Mouse (Mus musculus) midbrain, embryonic 10.5 days (tissue): ENCODE data around the gene Sergef. TPM values are rescaled to one million over a fixed set of nuclear protein-coding genes. Genes with fewer than 3 reads are reported as not detected.

ENCODE experiments used
- DNase-seq: peaks from one replicate; pipeline ENCODE4 v3.0.0-alpha.2; 2017; ENCODE audit warnings: low spot score
- H3K27ac ChIP-seq: fragments of 300-500 bp; sonication (generic); replicated peaks from 2 replicates; pipeline ENCODE4 v1.5.1; 2016; ENCODE audit warnings: mild to moderate bottlenecking
- H3K27me3 ChIP-seq: fragments of 300-500 bp; sonication (generic); 2 replicates; pipeline ENCODE4 v1.6.1; 2016; ENCODE audit warnings: low read depth, mild to moderate bottlenecking; ENCODE audit not compliant: poor library complexity, severe bottlenecking
- H3K36me3 ChIP-seq: fragments of 300-500 bp; sonication (generic); 2 replicates; pipeline ENCODE4 v1.6.1; 2016; ENCODE audit warnings: mild to moderate bottlenecking, moderate library complexity
- H3K4me1 ChIP-seq: fragments of 300-500 bp; sonication (generic); 2 replicates; pipeline ENCODE4 v1.6.1; 2016
- H3K4me3 ChIP-seq: fragments of 300-500 bp; sonication (generic); 2 replicates; pipeline ENCODE4 v1.5.1; 2016; ENCODE audit warnings: mild to moderate bottlenecking, moderate library complexity
- H3K9me3 ChIP-seq: fragments of 300-500 bp; sonication (generic); replicated peaks from 2 replicates; pipeline ENCODE4 v1.6.1; 2016; ENCODE audit warnings: mild to moderate bottlenecking
- WGBS: fragments of 180-500 bp; shearing (Covaris S2); methylation state at CpG from one replicate; pipeline ENCODE4 v1.1.7; 2016; 5-methylcytosine and 5-hydroxymethylcytosine counted together
- polyA plus RNA-seq: library from polyadenylated mRNA; unstranded; fragments of >200 nt; fragmentation: Nextera tagmentation; extraction: Ambion mirVana; gene quantifications from 2 replicates; pipeline ENCODE4 v1.2.1, GENCODE M21; 2016

Gene Sergef
- polyA plus RNA-seq, 1 experiment from 2014 or later: 17.6 TPM

DNA sequence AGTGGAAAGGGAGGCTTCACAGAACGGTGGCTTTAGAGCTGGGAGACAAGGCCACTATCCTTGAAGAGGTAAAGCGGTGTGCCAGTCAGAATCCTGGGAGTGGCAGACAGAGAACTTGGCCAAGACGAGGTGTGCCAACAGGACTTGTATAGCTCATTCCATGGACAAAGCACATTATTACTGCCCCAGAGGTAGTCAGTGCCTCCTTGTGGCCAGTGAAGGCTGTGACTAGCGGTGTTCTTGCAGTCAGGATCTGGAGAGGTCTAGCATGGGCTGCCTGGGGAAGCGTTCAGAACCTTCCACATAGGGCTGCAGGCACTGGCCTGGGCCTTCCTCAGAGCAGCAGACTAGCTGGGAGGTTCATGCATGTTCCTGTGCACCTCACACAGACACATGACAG lies 203.8 kb downstream of the Sergef start:
- DNase-seq: no peak
- 0 out of 2 replicates have a peak, but pooled peaks cover 5% of the 10 kb centered on the region for H3K27me3 ChIP-seq
- peaks cover 9% of the 10 kb centered on the region for H3K4me1 ChIP-seq
- no peaks in the 10 kb centered on the region for H3K9me3 ChIP-seq
- no peaks in the 10 kb centered on the region for H3K36me3 ChIP-seq
- no peak overlapping the region for H3K4me3 ChIP-seq
- H3K27ac ChIP-seq: no peak overlapping the region
- WGBS: 92% methylated on average over 5 of the region's 5 CpGs

DNA sequence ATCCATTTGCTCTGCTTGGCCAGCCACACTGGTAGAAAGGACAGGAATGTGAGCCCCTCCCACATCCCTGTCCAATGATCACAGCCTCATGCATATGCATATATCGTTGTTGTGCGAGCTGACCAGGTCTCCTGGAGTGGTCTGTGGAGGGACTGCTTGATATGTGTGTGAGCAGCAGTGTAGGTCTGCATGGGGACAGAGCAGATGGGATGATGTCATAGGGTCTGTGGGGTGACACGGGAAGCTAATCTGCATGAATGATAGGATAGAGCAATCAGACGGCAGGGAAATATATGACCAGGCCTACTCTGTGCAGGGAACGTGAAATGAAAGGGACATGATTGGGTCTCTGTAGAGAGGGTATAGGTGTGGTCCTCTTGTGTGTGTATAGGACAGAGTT lies 205.7 kb downstream of the Sergef start:
- Histone ChIP-seq H3K4me3 (no peak overlapping the region), H3K27me3 (0 out of 2 replicates have a peak, but pooled peaks cover 5% of the 10 kb centered on the region), H3K4me1 (peaks cover 9% of the 10 kb centered on the region), H3K36me3 (no peaks in the 10 kb centered on the region), H3K27ac (peak overlapping the region; percentile 70), H3K9me3 (no peaks in the 10 kb centered on the region)
- peak; percentile 16 for DNase-seq
- 77% methylated on average over 5 of the region's 5 CpGs for WGBS

DNA sequence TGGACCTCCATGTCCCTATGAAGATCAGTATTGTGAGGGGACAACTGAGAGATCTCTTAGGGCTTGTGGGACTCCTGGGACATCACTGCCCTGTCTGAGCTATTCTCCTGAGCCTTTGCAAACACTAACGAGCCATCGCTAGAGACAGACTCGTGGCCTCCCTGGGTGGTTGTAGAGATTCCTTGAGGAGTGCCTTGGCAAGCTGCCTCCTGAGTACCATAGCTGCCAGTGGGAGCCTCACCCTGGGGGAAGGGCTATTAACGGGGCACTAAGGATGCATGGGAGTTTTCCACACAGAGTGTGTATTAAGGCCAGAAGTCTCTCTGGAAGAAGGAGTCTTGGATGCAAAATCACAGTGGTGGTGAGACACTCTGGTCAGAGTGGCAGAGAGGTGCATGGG lies 214.6 kb downstream of the Sergef start:
- Histone ChIP-seq H3K27me3 (0 out of 2 replicates have a peak, but pooled peaks cover 6% of the 10 kb centered on the region), H3K36me3 (no peaks in the 10 kb centered on the region), H3K9me3 (no peaks in the 10 kb centered on the region), H3K4me1 (peaks cover 36% of the 10 kb centered on the region), H3K27ac (no peak overlapping the region), H3K4me3 (no peak overlapping the region)
- WGBS: 81% methylated on average over 4 of the region's 4 CpGs
- no peak for DNase-seq

DNA sequence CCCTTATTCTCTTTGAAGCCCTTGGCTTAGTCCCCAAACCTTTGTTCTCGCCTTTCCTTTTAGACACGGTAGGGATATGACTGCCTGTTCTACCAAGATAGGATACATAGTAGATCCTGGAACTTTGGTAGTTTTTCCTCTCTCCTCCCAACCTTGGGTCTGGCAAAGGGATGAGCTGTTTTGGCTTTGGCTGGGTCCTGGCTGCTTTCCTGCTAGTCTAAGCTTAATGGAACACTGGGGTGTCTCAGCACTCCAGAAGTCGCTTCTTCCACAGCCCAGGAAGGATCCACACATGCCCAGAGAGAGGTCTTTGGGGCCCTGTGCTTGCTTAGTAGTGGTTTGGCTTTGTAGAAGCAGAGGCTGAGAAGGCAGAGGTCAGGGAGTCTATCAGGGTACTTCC lies 215.7 kb downstream of the Sergef start:
- no peak for DNase-seq
- H3K4me1 ChIP-seq: peaks cover 36% of the 10 kb centered on the region
- H3K36me3 ChIP-seq: no peaks in the 10 kb centered on the region
- H3K9me3 ChIP-seq: no peaks in the 10 kb centered on the region
- 74% methylated on average over 3 of the region's 3 CpGs for WGBS
- H3K27me3 ChIP-seq: 0 out of 2 replicates have a peak, but pooled peaks cover 6% of the 10 kb centered on the region
- H3K27ac ChIP-seq: peak overlapping the region; percentile 30; the same call in 1 of the 2 replicates
- H3K4me3 ChIP-seq: no peak overlapping the region

DNA sequence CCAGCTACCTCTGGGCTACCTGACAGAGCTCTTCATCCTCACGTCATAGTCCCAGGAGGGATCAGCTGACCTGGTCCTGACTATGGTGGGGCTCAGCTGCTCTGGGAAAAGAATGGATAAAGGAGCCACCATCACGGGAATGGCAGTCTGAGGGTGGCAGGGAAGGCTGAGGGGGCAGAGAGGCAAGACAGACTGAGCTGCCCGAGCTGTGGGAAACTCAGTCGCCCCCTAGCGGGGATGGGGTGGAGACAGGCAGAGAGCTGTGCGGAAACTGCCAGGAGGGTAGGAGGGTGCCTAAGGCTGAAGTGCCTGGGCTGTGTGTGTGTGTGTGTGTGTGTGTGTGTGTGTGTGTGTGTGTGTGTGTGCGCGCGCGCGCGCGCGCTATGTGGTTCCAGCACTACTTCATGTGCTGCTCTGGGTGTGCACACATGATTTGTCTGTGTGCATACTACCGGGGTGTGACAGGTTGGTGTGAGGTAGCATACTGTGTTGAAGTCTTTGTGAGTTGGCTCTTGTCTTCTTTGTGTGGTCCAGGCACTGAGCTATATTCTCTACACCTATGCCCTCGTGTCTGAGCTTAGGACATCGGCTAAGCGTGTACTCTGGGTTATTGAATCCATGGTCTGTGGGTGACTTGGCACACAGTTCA lies 216.7 kb downstream of the Sergef start:
- no peaks in the 10 kb centered on the region for H3K9me3 ChIP-seq
- peak overlapping the region; percentile 65 for H3K27ac ChIP-seq
- no peak overlapping the region for H3K4me3 ChIP-seq
- H3K4me1 ChIP-seq: peaks cover 41% of the 10 kb centered on the region
- H3K27me3 ChIP-seq: 0 out of 2 replicates have a peak, but pooled peaks cover 6% of the 10 kb centered on the region
- 53% methylated on average over 18 of the region's 18 CpGs for WGBS
- H3K36me3 ChIP-seq: no peaks in the 10 kb centered on the region
- peak; percentile 79 for DNase-seq

DNA sequence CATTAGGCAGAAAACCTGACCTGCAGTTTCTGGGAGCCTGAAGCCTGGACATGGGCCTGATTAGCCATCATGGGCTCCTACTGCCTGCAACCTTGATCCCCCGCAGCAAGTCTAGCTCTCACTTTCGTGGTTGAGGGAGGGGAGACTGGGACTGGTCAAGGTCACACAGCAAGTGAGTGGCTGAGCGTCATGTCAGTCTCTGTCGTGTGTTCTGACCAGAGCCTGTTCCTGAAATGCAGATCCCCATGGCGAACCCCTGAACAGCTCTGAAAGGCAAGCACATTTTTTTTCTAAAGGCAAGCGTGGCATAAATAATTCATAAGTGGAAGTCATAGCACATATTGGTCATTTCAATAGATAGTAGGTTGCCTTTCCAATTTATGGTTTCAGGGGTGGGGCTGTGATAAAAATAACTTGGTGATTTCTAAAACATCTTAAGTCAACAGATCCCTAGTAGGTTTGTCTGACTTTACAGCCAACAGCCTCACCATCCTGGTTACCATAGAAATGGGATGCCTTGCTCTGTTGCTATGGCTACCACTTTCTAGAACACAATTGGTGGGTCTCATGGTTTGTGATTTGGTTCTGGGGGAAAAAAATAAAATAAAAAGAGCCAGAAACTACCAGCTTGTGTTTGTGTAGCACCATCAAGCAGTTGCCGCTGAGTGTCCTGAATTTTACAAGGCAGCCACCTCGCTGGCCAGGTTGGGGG lies 217.4 kb downstream of the Sergef start:
- H3K4me1 ChIP-seq: peaks cover 37% of the 10 kb centered on the region
- DNase-seq: peak; percentile 21
- no peaks in the 10 kb centered on the region for H3K36me3 ChIP-seq
- peak overlapping the region; percentile 67 for H3K27ac ChIP-seq
- 61% methylated on average over 8 of the region's 8 CpGs for WGBS
- no peaks in the 10 kb centered on the region for H3K9me3 ChIP-seq
- H3K4me3 ChIP-seq: no peak overlapping the region
- 0 out of 2 replicates have a peak, but pooled peaks cover 6% of the 10 kb centered on the region for H3K27me3 ChIP-seq

DNA sequence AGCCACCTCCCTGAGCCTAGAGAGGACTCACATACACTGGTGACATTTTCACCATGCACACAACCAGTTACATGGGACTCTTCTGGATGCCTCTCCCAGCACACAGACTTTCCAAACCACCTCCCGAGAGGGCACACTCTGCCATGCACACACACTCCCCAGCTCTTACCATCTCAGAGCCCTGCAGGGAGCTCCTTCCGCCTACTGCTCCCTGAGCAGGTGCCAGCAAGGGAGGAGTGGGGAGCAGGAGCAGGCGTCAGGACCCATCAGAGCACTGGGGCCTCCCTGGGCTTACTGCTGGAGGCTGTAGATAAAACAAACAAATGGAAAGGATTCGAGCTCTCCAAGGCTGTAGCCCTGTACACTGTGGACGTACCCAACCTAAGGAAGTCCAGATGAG lies 218.1 kb downstream of the Sergef start:
- Histone ChIP-seq H3K36me3 (no peaks in the 10 kb centered on the region), H3K9me3 (no peaks in the 10 kb centered on the region), H3K4me3 (no peak overlapping the region), H3K27ac (peak overlapping the region; percentile 67), H3K27me3 (0 out of 2 replicates have a peak, but pooled peaks cover 6% of the 10 kb centered on the region), H3K4me1 (peaks cover 37% of the 10 kb centered on the region)
- DNase-seq: no peak
- WGBS: 62% methylated on average over 5 of the region's 5 CpGs

DNA sequence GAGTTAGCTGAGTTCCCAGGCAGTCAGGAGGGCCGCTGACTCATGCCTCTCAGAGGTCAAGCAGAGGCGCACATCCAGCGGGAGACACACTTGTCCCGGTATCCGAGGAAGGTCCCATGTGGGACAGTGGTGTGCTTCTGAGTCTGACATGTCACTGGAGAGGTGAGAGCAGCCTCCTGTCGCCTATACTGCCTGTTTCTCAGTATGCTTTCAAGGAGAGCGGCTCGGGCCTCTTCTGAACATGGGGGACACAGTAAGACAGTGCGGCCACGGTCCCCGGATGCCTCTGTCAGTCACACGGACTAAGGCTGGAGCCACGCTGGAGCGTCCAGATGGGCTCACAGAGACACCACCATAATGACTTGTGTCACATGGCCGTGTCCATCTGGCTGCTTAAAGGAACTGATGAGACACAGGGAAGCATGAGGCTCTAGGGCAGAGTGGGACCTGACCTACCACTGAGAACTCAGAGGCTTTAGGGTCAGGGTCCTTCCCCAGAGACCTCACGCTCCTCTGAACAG lies 221.4 kb downstream of the Sergef start:
- no peaks in the 10 kb centered on the region for H3K9me3 ChIP-seq
- 0 out of 2 replicates have a peak overlapping the region, but pooled peaks have one; percentile 49 for H3K27ac ChIP-seq
- 79% methylated on average over 16 of the region's 16 CpGs for WGBS
- no peaks in the 10 kb centered on the region for H3K36me3 ChIP-seq
- DNase-seq: peak; percentile 15
- no peak overlapping the region for H3K4me3 ChIP-seq
- 0 out of 2 replicates have a peak, but pooled peaks cover 6% of the 10 kb centered on the region for H3K27me3 ChIP-seq
- peaks cover 30% of the 10 kb centered on the region for H3K4me1 ChIP-seq

DNA sequence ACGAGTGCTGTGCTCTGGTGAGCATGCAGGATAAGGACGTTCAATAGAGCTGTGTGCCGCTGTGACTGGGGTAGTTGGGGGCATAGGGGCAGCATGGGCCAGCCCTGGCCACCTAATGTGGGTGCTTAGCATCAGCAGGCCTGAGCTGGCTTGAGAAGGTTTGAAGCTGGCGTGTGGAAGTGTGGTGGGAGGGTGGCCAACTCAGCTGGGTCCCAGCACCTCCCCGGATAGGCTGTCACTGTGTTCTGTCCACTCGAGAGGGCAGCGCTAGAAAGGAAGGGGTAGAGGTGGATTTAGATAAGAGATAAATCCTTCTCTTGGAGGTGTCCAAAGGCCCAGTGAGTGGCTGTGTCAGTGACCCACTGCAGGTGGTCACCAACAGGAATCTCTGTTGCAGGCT lies 222.1 kb downstream of the Sergef start:
- Histone ChIP-seq H3K27ac (no peak overlapping the region), H3K4me1 (peaks cover 23% of the 10 kb centered on the region), H3K27me3 (0 out of 2 replicates have a peak, but pooled peaks cover 6% of the 10 kb centered on the region), H3K4me3 (no peak overlapping the region), H3K9me3 (no peaks in the 10 kb centered on the region), H3K36me3 (no peaks in the 10 kb centered on the region)
- no peak for DNase-seq
- 82% methylated on average over 7 of the region's 7 CpGs for WGBS

DNA sequence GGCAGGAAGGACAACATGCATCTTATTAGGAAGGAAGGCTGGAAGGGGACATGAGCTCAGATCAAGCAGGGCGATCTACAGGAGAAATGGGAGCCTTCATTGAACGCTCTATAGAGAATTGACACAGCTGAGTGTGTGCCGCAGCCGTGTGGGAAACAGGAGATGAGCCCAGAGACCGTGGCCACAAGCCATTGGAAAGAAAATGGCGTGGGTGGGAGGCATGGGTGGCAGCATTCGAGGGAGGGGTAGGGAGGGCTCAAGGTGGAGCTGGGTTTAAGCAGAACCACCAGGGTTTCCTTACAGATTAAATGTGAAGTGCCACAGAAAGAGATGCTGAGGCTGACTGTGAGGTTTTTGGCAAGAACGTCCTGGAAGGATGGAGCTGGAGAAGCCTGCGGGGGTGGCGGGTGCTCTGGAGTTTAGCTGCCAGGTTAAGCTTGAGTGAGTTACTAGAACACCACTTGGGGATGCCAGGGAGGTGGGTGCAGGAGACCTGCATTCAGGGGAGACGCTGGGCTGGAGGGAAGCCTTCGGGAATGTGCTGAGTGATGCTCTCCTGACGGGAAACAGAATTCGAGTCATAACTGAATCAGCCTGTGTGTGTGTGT lies 223.7 kb downstream of the Sergef start:
- peak overlapping the region; percentile 17; the same call in 1 of the 2 replicates for H3K27ac ChIP-seq
- 0 out of 2 replicates have a peak, but pooled peaks cover 6% of the 10 kb centered on the region for H3K27me3 ChIP-seq
- DNase-seq: no peak
- H3K9me3 ChIP-seq: no peaks in the 10 kb centered on the region
- H3K4me1 ChIP-seq: peaks cover 8% of the 10 kb centered on the region
- 82% methylated on average over 14 of the region's 14 CpGs for WGBS
- no peak overlapping the region for H3K4me3 ChIP-seq
- H3K36me3 ChIP-seq: no peaks in the 10 kb centered on the region

DNA sequence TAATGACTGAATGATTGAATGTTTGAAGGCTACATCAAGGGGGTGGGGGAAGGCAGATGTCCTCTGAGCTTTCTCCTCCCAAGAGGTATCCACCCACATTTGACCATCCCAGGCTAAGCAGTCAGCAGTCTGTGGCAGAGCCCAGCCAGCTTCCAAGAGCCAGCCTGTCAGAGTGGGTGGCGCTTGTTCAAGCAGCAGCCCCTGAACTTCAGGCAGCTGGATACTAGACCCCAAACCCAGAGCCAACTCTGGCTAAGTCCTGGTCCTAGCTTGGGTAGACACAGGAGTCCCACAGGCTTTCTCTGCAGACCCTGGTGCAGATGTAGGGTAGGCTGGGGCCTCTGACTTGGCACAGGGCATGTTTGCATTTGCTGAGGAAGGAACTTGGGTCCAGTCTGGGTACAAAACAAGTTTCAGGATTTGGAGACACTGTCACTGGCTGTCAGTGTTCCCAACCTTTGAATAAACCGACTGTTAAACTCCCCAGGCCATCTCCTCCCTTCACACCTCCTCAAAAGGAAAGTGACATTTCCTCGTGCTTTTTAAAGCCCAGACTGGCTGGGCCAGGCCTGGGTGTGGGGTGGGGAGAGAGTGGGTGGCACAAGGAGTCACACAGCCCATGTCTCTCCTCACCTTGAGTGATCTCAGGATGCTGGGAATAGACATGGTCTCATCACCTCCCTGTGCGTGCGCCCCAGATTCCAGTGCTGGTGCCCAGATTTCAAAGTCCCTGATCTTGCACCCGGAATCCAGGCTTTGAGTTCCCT lies 225.5 kb downstream of the Sergef start:
- Histone ChIP-seq H3K4me1 (peaks cover 8% of the 10 kb centered on the region), H3K27me3 (no peaks in the 10 kb centered on the region), H3K9me3 (no peaks in the 10 kb centered on the region), H3K4me3 (no peak overlapping the region), H3K36me3 (no peaks in the 10 kb centered on the region), H3K27ac (0 out of 2 replicates have a peak overlapping the region, but pooled peaks have one; percentile 6)
- no peak for DNase-seq
- WGBS: 85% methylated on average over 6 of the region's 6 CpGs

DNA sequence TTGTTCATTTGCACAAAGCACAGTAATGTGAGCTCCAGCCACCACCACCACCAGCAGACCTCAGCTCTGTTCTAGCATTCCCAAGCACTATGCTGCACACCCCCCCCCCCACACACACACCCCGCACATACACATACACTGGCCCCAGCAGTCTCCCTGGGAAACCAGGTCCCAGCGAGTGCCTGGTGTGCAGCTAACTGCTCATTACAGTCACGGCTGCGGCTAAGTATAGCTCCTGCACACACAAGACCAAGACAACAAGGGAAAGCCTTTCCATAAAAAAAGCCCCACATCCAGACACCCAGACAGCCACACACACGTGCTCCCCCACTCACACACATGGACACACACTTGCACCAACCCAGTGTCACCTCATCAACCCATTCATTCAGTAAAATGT lies 226.8 kb downstream of the Sergef start:
- H3K36me3 ChIP-seq: no peaks in the 10 kb centered on the region
- no peak overlapping the region for H3K4me3 ChIP-seq
- WGBS: 86% methylated on average over 5 of the region's 5 CpGs
- DNase-seq: no peak
- H3K4me1 ChIP-seq: peaks cover 3% of the 10 kb centered on the region
- H3K9me3 ChIP-seq: no peaks in the 10 kb centered on the region
- H3K27me3 ChIP-seq: no peaks in the 10 kb centered on the region
- H3K27ac ChIP-seq: no peak overlapping the region
